Mouse (Mus musculus) cerebellum, adult 2 months (tissue): ENCODE measurements around the gene Olfr66.

Source experiments
- CTCF ChIP-seq: fragments of 200-500 bp; IDR thresholded peaks from 2 replicates; pipeline ENCODE4 v1.5.1; 2011; ENCODE audit warnings: low read depth, mild to moderate bottlenecking, control low read depth, low read length, moderate library complexity, borderline replicate concordance; ENCODE audit not compliant: insufficient read depth
- POLR2A ChIP-seq: fragments of 200-500 bp; IDR thresholded peaks from 2 replicates; pipeline ENCODE4 v1.6.1; 2011; ENCODE audit warnings: low read length, control low read depth, borderline replicate concordance; ENCODE audit not compliant: insufficient read depth

DNA sequence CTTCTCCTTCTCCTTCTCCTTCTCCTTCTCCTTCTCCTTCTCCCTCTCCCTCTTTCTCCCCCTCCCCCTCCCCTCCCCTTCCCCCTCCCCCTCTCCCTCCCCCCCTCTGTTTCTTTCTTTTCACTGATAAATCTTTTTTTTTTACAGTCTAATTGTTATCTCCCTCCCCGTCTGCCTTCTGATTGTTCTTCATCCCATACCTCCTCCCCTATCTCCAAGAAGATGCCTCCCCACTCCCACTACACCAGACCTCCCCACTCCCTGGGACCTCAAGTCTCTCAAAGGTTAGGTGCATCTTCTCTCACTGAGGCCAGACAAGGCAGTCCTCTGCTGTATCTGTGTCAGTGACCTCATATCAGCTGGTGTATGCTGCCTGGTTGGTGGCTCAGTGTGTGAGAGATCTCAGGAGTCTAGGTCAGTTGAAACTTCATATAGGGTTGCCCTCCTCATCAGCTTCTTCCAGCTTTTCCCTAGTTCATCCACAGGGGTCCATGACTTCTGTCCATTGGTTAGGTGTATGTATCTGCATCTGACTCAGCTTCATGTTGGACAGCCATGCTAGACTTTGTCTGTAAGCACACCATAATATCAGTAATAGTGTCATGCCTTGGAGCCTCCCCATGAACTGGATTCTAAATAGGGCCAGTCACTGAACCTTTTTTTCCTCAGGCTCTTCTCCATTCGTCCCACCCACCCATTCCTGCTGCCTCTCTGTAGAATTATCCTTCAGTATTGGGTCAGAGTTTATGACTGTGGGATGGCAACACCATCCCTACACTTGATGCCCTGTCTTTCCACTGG is 41.3 kb downstream of the Olfr66 start:
- no peak for TF ChIP-seq CTCF
- TF ChIP-seq POLR2A = no peak
